Mouse (Mus musculus) kidney, adult 2 months (tissue): ENCODE measurements around the gene Mrps10. TPM values are rescaled to one million over a fixed set of nuclear protein-coding genes. Genes with fewer than 3 reads are reported as not detected.

Experiments
- DNase-seq: peaks from one replicate; pipeline ENCODE4 v3.0.0; 2021
- H3K27ac ChIP-seq: fragments of 200-500 bp; 2 replicates; pipeline ENCODE4 v1.5.1; 2012; ENCODE audit warnings: low read depth, low read length, control low read depth, inconsistent platforms; ENCODE audit not compliant: insufficient read depth
- H3K27me3 ChIP-seq: fragments of 200-500 bp; replicated peaks from 2 replicates; pipeline ENCODE4 v1.6.1; 2012; ENCODE audit warnings: mild to moderate bottlenecking, moderate library complexity, low read length, inconsistent platforms; ENCODE audit not compliant: control insufficient read depth, insufficient read depth
- H3K36me3 ChIP-seq: fragments of 200-500 bp; 2 replicates; pipeline ENCODE4 v1.6.1; 2012; ENCODE audit warnings: mild to moderate bottlenecking, moderate library complexity, low read length, inconsistent platforms; ENCODE audit not compliant: control insufficient read depth, insufficient read depth
- H3K4me1 ChIP-seq: fragments of 200-500 bp; 2 replicates; pipeline ENCODE4 v1.6.1; 2011; ENCODE audit warnings: low read length; ENCODE audit not compliant: control insufficient read depth, insufficient read depth
- H3K4me3 ChIP-seq: fragments of 200-500 bp; 2 replicates; pipeline ENCODE4 v1.5.1; 2011; ENCODE audit warnings: mild to moderate bottlenecking, low read depth, low read length, control low read depth; ENCODE audit not compliant: insufficient read depth
- CTCF ChIP-seq: fragments of 200-500 bp; conservative IDR thresholded peaks from 2 replicates; pipeline ENCODE4 v1.5.1; 2011; ENCODE audit warnings: low read depth, mild to moderate bottlenecking, control low read depth, low read length, moderate library complexity, mixed read lengths; ENCODE audit not compliant: insufficient read depth, insufficient read length
- POLR2A ChIP-seq: fragments of 200-500 bp; IDR thresholded peaks from one replicate; pipeline ENCODE4 v1.6.1; 2011; ENCODE audit warnings: low read depth, low read length, control low read depth
- whole genome bisulfite sequencing: fragments of 180-500 bp; shearing (Covaris S2); methylation state at CpG from one replicate; pipeline ENCODE4 v1.1.7; 2018; 5-methylcytosine and 5-hydroxymethylcytosine counted together
- polyA plus RNA-seq: library from polyadenylated mRNA; depleted of rRNA; stranded (reverse); fragments of >200 nt; gene quantifications from 2 replicates; pipeline ENCODE4 v1.2.3, GENCODE M21; 2012; rRNA removed

Gene Mrps10
- polyA plus RNA-seq, 1 experiment: 30.8 TPM

- DNase-seq: peak; percentile 51
- WGBS: 52% methylated on average over 6 of the region's 6 CpGs
- H3K27me3 ChIP-seq: no peaks in the 10 kb centered on the region
- no peak overlapping the region for H3K4me3 ChIP-seq
- no peak for TF ChIP-seq CTCF
- no peak for TF ChIP-seq POLR2A
- no peaks in the 10 kb centered on the region for H3K36me3 ChIP-seq
- no peak overlapping the region for H3K27ac ChIP-seq
- H3K4me1 ChIP-seq: no peaks in the 10 kb centered on the region
Measured at GRCm38 (mm10) chr17:47424186-47424585, 55.5 kb downstream of the Mrps10 start.

GRCm38 (mm10) chr17:47427316-47427715 is 58.6 kb downstream of the Mrps10 start:
- no peaks in the 10 kb centered on the region for H3K36me3 ChIP-seq
- no peak overlapping the region for H3K4me3 ChIP-seq
- H3K4me1 ChIP-seq: no peaks in the 10 kb centered on the region
- H3K27me3 ChIP-seq: no peaks in the 10 kb centered on the region
- no peak for DNase-seq
- TF ChIP-seq POLR2A: no peak
- TF ChIP-seq CTCF: peak; percentile 25; the same call in 1 of the 2 replicates
- H3K27ac ChIP-seq: no peak overlapping the region
- WGBS: 82% methylated on average over 6 of the region's 6 CpGs

GRCm38 (mm10) chr17:47428831-47429304 is 60.2 kb downstream of the Mrps10 start:
- Histone ChIP-seq H3K27ac (no peak overlapping the region), H3K27me3 (no peaks in the 10 kb centered on the region), H3K4me3 (no peak overlapping the region), H3K36me3 (no peaks in the 10 kb centered on the region), H3K4me1 (no peaks in the 10 kb centered on the region)
- TF ChIP-seq POLR2A (no peak), CTCF (peak; percentile 55)
- WGBS: 16% methylated on average over 8 of the region's 8 CpGs
- DNase-seq: peak; percentile 51

GRCm38 (mm10) chr17:47430815-47431214 is 62.1 kb downstream of the Mrps10 start:
- DNase-seq: no peak
- TF ChIP-seq POLR2A: no peak
- TF ChIP-seq CTCF: no peak
- Histone ChIP-seq H3K27ac (no peak overlapping the region), H3K27me3 (no peaks in the 10 kb centered on the region), H3K4me3 (no peak overlapping the region), H3K36me3 (no peaks in the 10 kb centered on the region), H3K4me1 (no peaks in the 10 kb centered on the region)
- 66% methylated on average over 5 of the region's 5 CpGs for WGBS

Other genes with a start within 250 kb of the Mrps10 start
- 0.91 and 0.95 TPM in 2 replicates for gene Guca1b, start 16.5 kb downstream of the Mrps10 start, polyA plus RNA-seq
- 0.91 and 1.4 TPM in 2 replicates for gene Guca1a, start 31.7 kb downstream of the Mrps10 start, polyA plus RNA-seq
- 7.9 and 9.7 TPM in 2 replicates for gene AI661453, start 67.7 kb downstream of the Mrps10 start, polyA plus RNA-seq
- gene 1700001C19Rik, start 68.5 kb downstream of the Mrps10 start, polyA plus RNA-seq: 0.09 and 0.23 TPM in 2 replicates
- gene Taf8, start 133.4 kb downstream of the Mrps10 start, polyA plus RNA-seq: 22.9 and 23.7 TPM in 2 replicates
- 148 and 152 TPM in 2 replicates for gene Ccnd3, start 136.2 kb downstream of the Mrps10 start, polyA plus RNA-seq
- gene Bysl, start 242.6 kb downstream of the Mrps10 start, polyA plus RNA-seq: 7.9 and 8.3 TPM in 2 replicates
- 22.8 and 25.3 TPM in 2 replicates for gene Med20, start 242.7 kb downstream of the Mrps10 start, polyA plus RNA-seq
- 0.45 and 0.64 TPM in 2 replicates for gene Gm20517, start 242.7 kb downstream of the Mrps10 start, polyA plus RNA-seq